Comparison of ENCODE assay signal across 8 mouse cellular contexts in the genomic region with DNA sequence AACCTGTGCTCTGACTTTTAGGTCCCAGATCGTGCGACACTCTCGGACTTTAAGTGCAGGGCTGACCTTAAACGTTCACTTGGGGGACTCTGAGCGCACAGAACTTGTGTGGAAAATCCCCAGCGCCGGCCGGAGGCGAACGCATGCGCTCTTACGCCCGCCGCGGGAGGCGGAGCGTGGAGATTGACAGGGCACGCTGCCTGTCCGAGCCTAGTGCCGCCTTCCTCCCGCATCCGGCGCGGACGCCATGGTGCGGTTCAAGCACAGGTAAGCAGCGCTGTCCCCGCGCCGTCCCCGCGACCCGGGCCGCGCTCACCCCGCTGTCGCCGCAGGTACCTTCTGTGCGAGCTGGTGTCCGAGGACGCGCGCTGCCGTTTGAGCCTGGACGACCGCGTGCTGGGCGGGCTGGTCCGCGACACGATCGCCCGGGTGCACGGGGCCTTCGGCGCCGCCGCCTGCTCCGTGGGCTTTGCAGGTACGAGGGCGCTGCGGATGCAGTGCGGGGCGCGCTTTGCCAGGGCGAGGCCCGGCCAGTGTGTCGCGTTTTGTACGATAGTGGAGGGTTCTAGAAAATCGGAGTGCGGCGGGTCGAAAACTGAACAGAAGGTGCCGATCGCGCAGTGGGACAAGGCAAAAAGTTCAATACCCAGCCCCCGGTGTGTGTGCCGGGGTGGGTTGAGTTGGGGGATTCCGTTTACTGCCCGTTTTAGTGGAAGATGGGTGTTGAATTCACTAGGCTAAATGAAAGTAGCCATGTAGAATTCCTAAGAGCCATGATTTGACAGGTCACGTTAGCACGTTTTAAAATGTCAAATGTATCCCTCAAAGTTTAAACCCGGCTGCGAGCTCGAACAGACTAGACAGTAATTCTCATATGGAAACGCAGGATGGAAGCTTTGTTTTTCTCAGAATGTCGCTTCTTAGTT. TPM values are rescaled to one million over a fixed set of nuclear protein-coding genes. Genes with fewer than 3 reads are reported as not detected.
DNase-seq lines count a peak whose midpoint lies in the region; ATAC-seq and TF ChIP-seq lines count a peak whose summit lies in the region.

No protein-coding gene starts in this region.

- H3K4me2 ChIP-seq in heart, embryonic 12.5 days: peak overlapping the region; percentile 93
- H3K4me2 ChIP-seq in kidney, postnatal 0 days (ENCODE audit: low read length): peak overlapping the region; percentile 97
- peak overlapping the region; percentile 84 for H3K4me2 ChIP-seq in liver, embryonic 11.5 days
- peak overlapping the region; percentile 63 for H3K4me2 ChIP-seq in stomach, embryonic 14.5 days (replicated peaks; ENCODE audit: low read depth, low read length)

- H3K4me3 ChIP-seq in heart, embryonic 12.5 days: peak overlapping the region; percentile 93
- peak overlapping the region; percentile 85 for H3K4me3 ChIP-seq in kidney, postnatal 0 days (replicated peaks; ENCODE audit: low read depth, low read length)
- H3K4me3 ChIP-seq in liver, embryonic 11.5 days (ENCODE audit: low read depth, low read length): peak overlapping the region; percentile 87
- H3K4me3 ChIP-seq in stomach, embryonic 14.5 days (ENCODE audit: low read depth, low read length): peak overlapping the region; percentile 94

- H3K27me3 ChIP-seq in heart, embryonic 12.5 days (replicated peaks): no peaks in the 10 kb centered on the region; the same call in 1 of the 2 replicates
- H3K27me3 ChIP-seq in kidney, postnatal 0 days (ENCODE audit: insufficient read depth, low read length): no peaks in the 10 kb centered on the region
- H3K27me3 ChIP-seq in liver, embryonic 11.5 days (replicated peaks; ENCODE audit: control insufficient read depth, insufficient read depth, low read length): peaks cover 10% of the 10 kb centered on the region
- no peaks in the 10 kb centered on the region for H3K27me3 ChIP-seq in stomach, embryonic 14.5 days (ENCODE audit: control insufficient read depth, insufficient read depth, low read length)

- H3K9me3 ChIP-seq in heart, embryonic 12.5 days (replicated peaks): no peaks in the 10 kb centered on the region
- no peaks in the 10 kb centered on the region for H3K9me3 ChIP-seq in kidney, postnatal 0 days (replicated peaks; ENCODE audit: low read length)
- H3K9me3 ChIP-seq in liver, embryonic 11.5 days (ENCODE audit: control insufficient read depth, low read length): no peaks in the 10 kb centered on the region
- no peaks in the 10 kb centered on the region for H3K9me3 ChIP-seq in stomach, embryonic 14.5 days (ENCODE audit: control insufficient read depth, low read depth, low read length)

- ATAC-seq in erythroblast, adult 5-6 weeks (replicated peaks; ENCODE audit: low FRiP score, poor library complexity, severe bottlenecking): peak; percentile 87
- ATAC-seq in heart, embryonic 12.5 days (ENCODE audit: insufficient number of reproducible peaks, low FRiP score): peak; percentile 85
- ATAC-seq in kidney, postnatal 0 days (replicated peaks; ENCODE audit: low FRiP score, low read depth): peak; percentile 73; the same call in 1 of the 2 replicates
- peak; percentile 86 for ATAC-seq in liver, embryonic 11.5 days (replicated peaks; ENCODE audit: low FRiP score)
- ATAC-seq in stomach, embryonic 14.5 days (ENCODE audit: insufficient number of reproducible peaks, insufficient read depth, low FRiP score, low read depth): peak; percentile 84

- under 1% methylated on average over 88 of the region's 88 CpGs for WGBS in heart, embryonic 12.5 days
- under 1% methylated on average over 87 of the region's 88 CpGs for WGBS in kidney, postnatal 0 days
- under 1% methylated on average over 88 of the region's 88 CpGs for WGBS in liver, embryonic 11.5 days
- under 1% methylated on average over 88 of the region's 88 CpGs for WGBS in stomach, embryonic 14.5 days

- peak overlapping the region; percentile 70 for H3K27ac ChIP-seq in heart, embryonic 12.5 days (ENCODE audit: poor library complexity, severe bottlenecking)
- H3K27ac ChIP-seq in kidney, postnatal 0 days: peak overlapping the region; percentile 75
- peak overlapping the region; percentile 75 for H3K27ac ChIP-seq in liver, embryonic 11.5 days (ENCODE audit: low read depth, low read length)
- H3K27ac ChIP-seq in stomach, embryonic 14.5 days (ENCODE audit: low read length): 0 out of 2 replicates have a peak overlapping the region, but pooled peaks have one; percentile 39

- H3K4me1 ChIP-seq in heart, embryonic 12.5 days (replicated peaks): peaks cover 9% of the 10 kb centered on the region
- H3K4me1 ChIP-seq in kidney, postnatal 0 days (replicated peaks; ENCODE audit: insufficient read depth, low read length): peaks cover 6% of the 10 kb centered on the region; the same call in 1 of the 2 replicates
- peaks cover 7% of the 10 kb centered on the region for H3K4me1 ChIP-seq in liver, embryonic 11.5 days (replicated peaks; ENCODE audit: control insufficient read depth, insufficient read depth, low read length)
- H3K4me1 ChIP-seq in stomach, embryonic 14.5 days (ENCODE audit: control insufficient read depth, insufficient read depth, low read length): no peaks in the 10 kb centered on the region

- DNase-seq in B cell, adult 2 months: peak; percentile 92 to 93
- peak; percentile 97 for DNase-seq in brain, adult 2 months (ENCODE audit: low read depth, low spot score)
- peak; percentile 94 for DNase-seq in kidney, postnatal 0 days (ENCODE audit: low spot score)
- peak; percentile 88 for DNase-seq in liver, embryonic 11.5 days (ENCODE audit: low spot score)
- peak; percentile 94 for DNase-seq in naive thymus-derived CD4-positive, alpha-beta T cell, adult 2 months (ENCODE audit: low read depth)

- TF ChIP-seq CTCF in kidney, postnatal 0 days (IDR thresholded peaks at IDR 0.05; ENCODE audit: low read depth): no peak

- H3K9ac ChIP-seq in heart, embryonic 12.5 days: peak overlapping the region; percentile 86
- H3K9ac ChIP-seq in kidney, postnatal 0 days (ENCODE audit: low read depth, low read length): peak overlapping the region; percentile 78
- peak overlapping the region; percentile 83 for H3K9ac ChIP-seq in liver, embryonic 11.5 days (ENCODE audit: low read depth, low read length)
- H3K9ac ChIP-seq in stomach, embryonic 14.5 days (replicated peaks; ENCODE audit: low read depth, low read length): peak overlapping the region; percentile 65

- H3K36me3 ChIP-seq in heart, embryonic 12.5 days: peaks cover 35% of the 10 kb centered on the region
- peaks cover 26% of the 10 kb centered on the region for H3K36me3 ChIP-seq in kidney, postnatal 0 days (ENCODE audit: insufficient read depth, low read length)
- peaks cover 23% of the 10 kb centered on the region for H3K36me3 ChIP-seq in liver, embryonic 11.5 days (ENCODE audit: control insufficient read depth, insufficient read depth, low read length)
- H3K36me3 ChIP-seq in stomach, embryonic 14.5 days (ENCODE audit: control insufficient read depth, insufficient read depth, low read length): peaks cover 34% of the 10 kb centered on the region

RNA-seq across cellular contexts. Expression of a gene that starts 2.4 kb away (rescaled TPM):
- total RNA-seq in erythroblast, adult 5-6 weeks (2015; ENCODE audit: low replicate concordance): 20.1 and 41.5 TPM in 2 replicates
- total RNA-seq in erythroblast, adult 5-6 weeks (2017; ENCODE audit: low replicate concordance): 5.9 and 26.6 TPM in 2 replicates
- 63.2 and 68.6 TPM in 2 replicates for polyA plus RNA-seq in heart, embryonic 12.5 days (2016; fragmentation: Nextera tagmentation; extraction: Ambion mirVana)
- polyA plus RNA-seq in kidney, postnatal 0 days (2015; fragmentation: Nextera tagmentation; extraction: Ambion mirVana): 160 and 161 TPM in 2 replicates
- polyA plus RNA-seq in liver, embryonic 11.5 days (2014; fragmentation: Nextera tagmentation; extraction: Ambion mirVana): 171 and 181 TPM in 2 replicates
- 93.1 and 97.7 TPM in 2 replicates for polyA plus RNA-seq in stomach, embryonic 14.5 days (2014; fragmentation: Nextera tagmentation; extraction: Ambion mirVana)

RNA-seq across cellular contexts. Expression of a gene that starts 34.6 kb away (rescaled TPM):
- 505 and 538 TPM in 2 replicates for total RNA-seq in erythroblast, adult 5-6 weeks (2015; ENCODE audit: low replicate concordance)
- 1,329 and 1,906 TPM in 2 replicates for total RNA-seq in erythroblast, adult 5-6 weeks (2017; ENCODE audit: low replicate concordance)
- 152 and 175 TPM in 2 replicates for polyA plus RNA-seq in heart, embryonic 12.5 days (2016; fragmentation: Nextera tagmentation; extraction: Ambion mirVana)
- polyA plus RNA-seq in kidney, postnatal 0 days (2015; fragmentation: Nextera tagmentation; extraction: Ambion mirVana): 120 and 124 TPM in 2 replicates
- polyA plus RNA-seq in liver, embryonic 11.5 days (2014; fragmentation: Nextera tagmentation; extraction: Ambion mirVana): 72.2 and 76.8 TPM in 2 replicates
- polyA plus RNA-seq in stomach, embryonic 14.5 days (2014; fragmentation: Nextera tagmentation; extraction: Ambion mirVana): 62.6 and 66.5 TPM in 2 replicates

RNA-seq across cellular contexts. Expression of a gene that starts 41.4 kb away (rescaled TPM):
- 1.7 and 2.5 TPM in 2 replicates for total RNA-seq in erythroblast, adult 5-6 weeks (2015; ENCODE audit: low replicate concordance)
- total RNA-seq in erythroblast, adult 5-6 weeks (2017; ENCODE audit: low replicate concordance): 8.3 and 12.3 TPM in 2 replicates
- polyA plus RNA-seq in heart, embryonic 12.5 days (2016; fragmentation: Nextera tagmentation; extraction: Ambion mirVana): 76.0 and 79.9 TPM in 2 replicates
- 44.7 and 46.6 TPM in 2 replicates for polyA plus RNA-seq in kidney, postnatal 0 days (2015; fragmentation: Nextera tagmentation; extraction: Ambion mirVana)
- 62.7 and 67.9 TPM in 2 replicates for polyA plus RNA-seq in liver, embryonic 11.5 days (2014; fragmentation: Nextera tagmentation; extraction: Ambion mirVana)
- polyA plus RNA-seq in stomach, embryonic 14.5 days (2014; fragmentation: Nextera tagmentation; extraction: Ambion mirVana): 40.0 and 45.4 TPM in 2 replicates

RNA-seq across cellular contexts. Expression of a gene that starts 43.9 kb away (rescaled TPM):
- total RNA-seq in erythroblast, adult 5-6 weeks (2015; ENCODE audit: low replicate concordance): 0.19 TPM in 1 of 2 replicates, not detected in the other
- total RNA-seq in erythroblast, adult 5-6 weeks (2017; ENCODE audit: low replicate concordance): not detected in 2 replicates
- polyA plus RNA-seq in heart, embryonic 12.5 days (2016; fragmentation: Nextera tagmentation; extraction: Ambion mirVana): 0.34 and 0.54 TPM in 2 replicates
- 0.87 and 1.2 TPM in 2 replicates for polyA plus RNA-seq in kidney, postnatal 0 days (2015; fragmentation: Nextera tagmentation; extraction: Ambion mirVana)
- polyA plus RNA-seq in liver, embryonic 11.5 days (2014; fragmentation: Nextera tagmentation; extraction: Ambion mirVana): 0.89 and 1.4 TPM in 2 replicates
- 1.00 and 1.5 TPM in 2 replicates for polyA plus RNA-seq in stomach, embryonic 14.5 days (2014; fragmentation: Nextera tagmentation; extraction: Ambion mirVana)

Comparison
In these comparisons a context has a peak if more than half of its experiments do, and no peak if none do; other contexts are left out.
1. Peak in every context shown above with its lines: DNase-seq, ATAC-seq, H3K4me3 ChIP-seq and H3K27ac ChIP-seq.